Mouse (Mus musculus) MEL (cell line): ENCODE data around the gene Gm5741.

ENCODE experiments used
- CHD1 ChIP-seq: IDR thresholded peaks from 2 replicates; pipeline ENCODE4 v1.6.1; 2012; ENCODE audit warnings: low read depth, mild to moderate bottlenecking, inconsistent platforms, low read length, improper control_type of control experiment
- EP300 ChIP-seq, 2 experiments: IDR thresholded peaks; 2 replicates each; pipeline ENCODE4 v1.6.1; 2011; ENCODE audit warnings: improper control_type of control experiment in 2 of 2, low read length in 2 of 2, low read depth in 1 of 2, mild to moderate bottlenecking in 1 of 2
- GATA1 ChIP-seq: IDR thresholded peaks from 2 replicates; pipeline ENCODE4 v1.6.1; 2011; ENCODE audit warnings: low read depth, low read length, improper control_type of control experiment
- MYC ChIP-seq: IDR thresholded peaks from 2 replicates; pipeline ENCODE4 v1.6.1; 2011; ENCODE audit warnings: low read depth, mild to moderate bottlenecking, low read length, improper control_type of control experiment, moderate library complexity
- UBTF ChIP-seq: IDR thresholded peaks from 2 replicates; pipeline ENCODE4 v1.6.1; 2012; ENCODE audit warnings: low read depth, mild to moderate bottlenecking, inconsistent platforms, low read length, improper control_type of control experiment, moderate library complexity, borderline replicate concordance; ENCODE audit not compliant: insufficient read depth

DNA sequence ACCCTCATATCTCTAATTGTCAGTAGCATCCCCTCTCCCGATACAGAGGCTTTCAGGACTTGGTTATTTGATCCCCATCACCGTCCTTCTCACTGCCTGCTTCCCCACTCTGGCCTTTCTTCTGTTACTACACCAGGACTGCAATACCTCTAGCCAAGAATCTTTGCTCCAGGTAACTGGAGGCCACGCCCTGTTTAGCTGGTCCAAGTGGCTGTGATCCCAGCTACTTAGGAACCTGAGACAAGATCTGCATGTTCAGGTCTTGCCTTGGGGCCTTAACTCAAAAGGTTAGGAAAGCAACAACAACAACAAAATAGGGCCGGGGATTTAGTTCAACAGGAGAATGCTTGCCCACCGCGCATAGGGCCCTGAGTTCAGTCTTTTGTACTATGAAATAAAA is 24.2 kb downstream of the Gm5741 start:
- TF ChIP-seq MYC (no peak), EP300 (IDR thresholded peaks at IDR 0.05; ENCODE audit: low read depth in 1 of 2, low read length in 2 of 2) (no peak), UBTF (no peak), GATA1 (no peak), CHD1 (no peak)
